Mouse (Mus musculus) heart, adult 2 months (tissue): ENCODE results near the gene Cfap97d1.
A peak's percentile ranks its signal among the peaks of the same experiment; 100 is the strongest.

Source experiments
- CTCF ChIP-seq: fragments of 200-600 bp; IDR thresholded peaks from 2 replicates; pipeline ENCODE4 v1.8.1; 2022; ENCODE audit warnings: antibody characterized with exemption, mild to moderate bottlenecking, moderate library complexity
- EP300 ChIP-seq: fragments of 200-500 bp; IDR thresholded peaks from 2 replicates; pipeline ENCODE4 v1.6.1; 2011; ENCODE audit warnings: low read depth, low read length, control low read depth; ENCODE audit not compliant: insufficient read depth
- POLR2A ChIP-seq: fragments of 200-500 bp; IDR thresholded peaks from 2 replicates; pipeline ENCODE4 v1.6.1; 2011; ENCODE audit warnings: mild to moderate bottlenecking, low read depth, low read length, control low read depth; ENCODE audit not compliant: insufficient read depth

GRCm38 (mm10) chr11:101984054-101985025, at the start of gene Cfap97d1:
- TF ChIP-seq POLR2A (peak; percentile 74), CTCF (0 out of 2 replicates have a peak, but pooled peaks have one; percentile 4), EP300 (peak; percentile 99)
